Mouse (Mus musculus): ENCODE measurements around the gene Ppfia4. TPM values are rescaled to one million over a fixed set of nuclear protein-coding genes. Genes with fewer than 3 reads are reported as not detected.
"Not testable (repeated sequence)": the region's sequence is repeated elsewhere in the genome, so short reads cannot be mapped to it uniquely, and the experiment has no call there.

Gene Ppfia4
- total and polyA plus RNA-seq, 3 experiments, result 0.80 to 4.9 (median 0.94) TPM

GRCm38 (mm10) chr1:134272754-134273250 is 59.9 kb downstream of the Ppfia4 start:
- H3K4me3 ChIP-seq, result no peak overlapping the region
- no peak for DNase-seq
- H3K27me3 ChIP-seq (ENCODE audit: control insufficient read depth, insufficient read depth, low read length), result no peaks in the 10 kb centered on the region
- no peaks in the 10 kb centered on the region for H3K79me2 ChIP-seq (replicated peaks; ENCODE audit: control insufficient read depth, insufficient read depth, low read length)
- no peaks in the 10 kb centered on the region for H3K36me3 ChIP-seq (ENCODE audit: control insufficient read depth, insufficient read depth, low read length)
- no peak overlapping the region for H3K9ac ChIP-seq (ENCODE audit: low read depth, low read length)
- 0 out of 2 replicates have a peak, but pooled peaks cover 1% of the 10 kb centered on the region for H3K4me1 ChIP-seq (ENCODE audit: control insufficient read depth, insufficient read depth, low read length)
- no peak overlapping the region for H3K27ac ChIP-seq
- no peak for TF ChIP-seq EP300 (IDR thresholded peaks at IDR 0.05; ENCODE audit: insufficient read depth, low read depth, low read length)
- no peak for TF ChIP-seq CTCF (IDR thresholded peaks at IDR 0.05)
- no peak for TF ChIP-seq POLR2A (IDR thresholded peaks at IDR 0.05; ENCODE audit: insufficient read depth, low read depth, low read length)
- intact Hi-C loops (cut with DNase I), result no loop called here
- WGBS, result 79% methylated on average over 5 of the region's 5 CpGs

DNA sequence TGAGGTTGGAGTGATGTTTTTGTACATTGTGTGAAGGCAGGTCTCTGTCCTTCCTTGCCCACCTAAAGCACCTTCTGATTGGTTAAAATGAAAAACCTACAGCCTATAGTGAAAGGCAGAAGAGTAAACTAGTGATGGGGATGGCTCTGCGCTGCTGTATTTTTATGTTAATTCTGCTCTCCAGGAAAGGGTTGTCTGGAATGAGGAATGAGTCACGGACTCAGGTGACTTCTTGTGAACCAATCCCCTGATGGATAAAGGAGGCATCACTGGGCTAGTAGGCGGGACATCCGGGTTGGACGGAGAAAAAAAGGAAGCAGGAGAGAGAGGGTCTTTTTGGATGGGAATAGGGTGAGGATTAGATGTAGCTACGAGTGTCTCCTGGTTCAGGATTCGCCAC is 62.7 kb downstream of the Ppfia4 start:
- no peak for DNase-seq
- Histone ChIP-seq H3K27me3 (ENCODE audit: control insufficient read depth, insufficient read depth, low read length) (no peaks in the 10 kb centered on the region), H3K79me2 (replicated peaks; ENCODE audit: control insufficient read depth, insufficient read depth, low read length) (no peaks in the 10 kb centered on the region), H3K36me3 (ENCODE audit: control insufficient read depth, insufficient read depth, low read length) (no peaks in the 10 kb centered on the region), H3K4me1 (ENCODE audit: control insufficient read depth, insufficient read depth, low read length) (no peaks in the 10 kb centered on the region), H3K4me3 (no peak overlapping the region), H3K27ac (no peak overlapping the region), H3K9ac (ENCODE audit: low read depth, low read length) (no peak overlapping the region)
- TF ChIP-seq POLR2A (IDR thresholded peaks at IDR 0.05; ENCODE audit: insufficient read depth, low read depth, low read length) (no peak), CTCF (IDR thresholded peaks at IDR 0.05) (no peak), EP300 (IDR thresholded peaks at IDR 0.05; ENCODE audit: insufficient read depth, low read depth, low read length) (no peak)
- intact Hi-C loops (cut with DNase I), result no loop called here
- 72% methylated on average over 7 of the region's 7 CpGs for WGBS

DNA sequence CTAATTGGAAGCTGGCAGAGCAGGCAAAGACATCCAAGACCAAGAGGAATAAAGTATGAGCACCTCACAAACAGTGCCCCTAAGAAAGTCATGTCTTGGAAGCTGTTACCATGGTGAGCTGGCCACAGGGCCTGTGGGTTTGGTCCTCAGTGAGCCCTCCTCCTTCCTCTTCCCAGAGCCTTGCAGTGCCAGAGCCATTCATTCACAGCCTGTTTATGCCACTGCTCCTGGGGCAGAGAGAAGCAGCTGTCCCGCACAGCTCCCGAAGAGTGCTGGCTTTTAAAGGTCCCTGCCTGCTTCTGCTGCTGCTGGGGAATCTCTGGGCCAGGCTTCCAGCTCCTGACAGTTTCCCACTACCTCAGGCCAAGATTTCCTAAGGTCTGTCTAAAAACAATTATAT is 66.9 kb downstream of the Ppfia4 start:
- WGBS, result 57% methylated on average over 2 of the region's 2 CpGs

GRCm38 (mm10) chr1:134264341-134264740 is 68.4 kb downstream of the Ppfia4 start:
- intact Hi-C loops (cut with DNase I), result no loop called here
- Histone ChIP-seq H3K36me3 (ENCODE audit: control insufficient read depth, insufficient read depth, low read length) (no peaks in the 10 kb centered on the region), H3K27me3 (ENCODE audit: control insufficient read depth, insufficient read depth, low read length) (no peaks in the 10 kb centered on the region), H3K9ac (ENCODE audit: low read depth, low read length) (no peak overlapping the region), H3K27ac (no peak overlapping the region), H3K4me1 (ENCODE audit: control insufficient read depth, insufficient read depth, low read length) (no peaks in the 10 kb centered on the region), H3K79me2 (replicated peaks; ENCODE audit: control insufficient read depth, insufficient read depth, low read length) (no peaks in the 10 kb centered on the region), H3K4me3 (no peak overlapping the region)
- WGBS, result 87% methylated on average over 6 of the region's 6 CpGs
- TF ChIP-seq CTCF (IDR thresholded peaks at IDR 0.05) (no peak), EP300 (IDR thresholded peaks at IDR 0.05; ENCODE audit: insufficient read depth, low read depth, low read length) (no peak), POLR2A (IDR thresholded peaks at IDR 0.05; ENCODE audit: insufficient read depth, low read depth, low read length) (no peak)
- DNase-seq, result no peak

More for the DNA sequence above, 66.9 kb downstream of the Ppfia4 start:
- Histone ChIP-seq H3K4me3 (no peak overlapping the region), H3K27ac (no peak overlapping the region), H3K27me3 (ENCODE audit: control insufficient read depth, insufficient read depth, low read length) (no peaks in the 10 kb centered on the region), H3K4me1 (ENCODE audit: control insufficient read depth, insufficient read depth, low read length) (no peaks in the 10 kb centered on the region), H3K9ac (ENCODE audit: low read depth, low read length) (no peak overlapping the region), H3K36me3 (ENCODE audit: control insufficient read depth, insufficient read depth, low read length) (no peaks in the 10 kb centered on the region), H3K79me2 (replicated peaks; ENCODE audit: control insufficient read depth, insufficient read depth, low read length) (no peaks in the 10 kb centered on the region)
- DNase-seq, result no peak
- intact Hi-C loops (cut with DNase I), result no loop called here
- no peak for TF ChIP-seq CTCF (IDR thresholded peaks at IDR 0.05)
- TF ChIP-seq EP300 (IDR thresholded peaks at IDR 0.05; ENCODE audit: insufficient read depth, low read depth, low read length), result no peak
- TF ChIP-seq POLR2A (IDR thresholded peaks at IDR 0.05; ENCODE audit: insufficient read depth, low read depth, low read length), result no peak

DNA sequence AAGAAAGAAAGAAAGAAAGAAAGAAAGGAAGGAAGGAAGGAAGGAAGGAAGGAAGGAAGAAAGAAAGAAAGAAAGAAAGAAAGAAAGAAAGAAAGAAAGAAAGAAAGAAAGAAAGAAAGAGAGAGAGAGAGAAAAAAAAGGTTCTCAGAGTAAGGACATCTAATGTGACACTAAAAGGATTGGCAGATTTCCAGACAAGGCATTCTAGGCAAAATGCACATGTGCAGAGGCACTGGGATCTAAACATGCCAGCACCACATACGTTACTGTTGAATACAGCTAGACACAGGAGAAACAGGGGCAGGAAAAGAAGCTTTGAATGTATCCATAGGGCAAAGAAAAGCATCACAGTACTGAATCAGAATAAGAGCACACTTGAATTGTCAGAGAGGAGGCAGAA is 83.0 kb downstream of the Ppfia4 start:
- H3K4me1 ChIP-seq (ENCODE audit: control insufficient read depth, insufficient read depth, low read length); intact Hi-C loops (cut with DNase I): not testable (repeated sequence)

More for the DNA sequence above, 83.0 kb downstream of the Ppfia4 start:
- WGBS, result 86% methylated on average over 1 of the region's 1 CpGs
- not testable (repeated sequence) for H3K36me3 ChIP-seq (ENCODE audit: control insufficient read depth, insufficient read depth, low read length); H3K9ac ChIP-seq (ENCODE audit: low read depth, low read length); H3K27me3 ChIP-seq (ENCODE audit: control insufficient read depth, insufficient read depth, low read length); H3K27ac ChIP-seq; H3K79me2 ChIP-seq (replicated peaks; ENCODE audit: control insufficient read depth, insufficient read depth, low read length); H3K4me3 ChIP-seq; DNase-seq

Other genes with a start within 250 kb of the Ppfia4 start
- gene Chit1, start 221.7 kb downstream of the Ppfia4 start, total RNA-seq (2021), result not detected
- gene Chit1, start 221.7 kb downstream of the Ppfia4 start, polyA plus RNA-seq (2012; rRNA removed), result 0.16 TPM in 1 of 2 replicates, not detected in the other
- gene Chil1, start 150.8 kb downstream of the Ppfia4 start, total RNA-seq (2021), result under 1 TPM; 0.94 to 0.96 TPM
- gene Chil1, start 150.8 kb downstream of the Ppfia4 start, polyA plus RNA-seq (2012; rRNA removed), result 1.7 and 2.7 TPM in 2 replicates
- gene Mybph, start 139.5 kb downstream of the Ppfia4 start, total RNA-seq (2021), result not detected
- 0.16 and 0.18 TPM in 2 replicates for gene Mybph, start 139.5 kb downstream of the Ppfia4 start, polyA plus RNA-seq (2012; rRNA removed)
- gene Adora1, start 97.5 kb downstream of the Ppfia4 start, total RNA-seq (2021), result 10 to 100 TPM in 1 of 2 experiments, 1 to 10 TPM in 1; 9.6 to 15.0 TPM
- 18.6 and 19.4 TPM in 2 replicates for gene Adora1, start 97.5 kb downstream of the Ppfia4 start, polyA plus RNA-seq (2012; rRNA removed)
- not detected for gene Myog, start 42.9 kb downstream of the Ppfia4 start, total RNA-seq (2021)
- not detected in 2 replicates for gene Myog, start 42.9 kb downstream of the Ppfia4 start, polyA plus RNA-seq (2012; rRNA removed)
- 10 to 100 TPM; 17.8 to 18.7 TPM for gene Tmem183a, start 29.1 kb upstream of the Ppfia4 start, total RNA-seq (2021)
- gene Tmem183a, start 29.1 kb upstream of the Ppfia4 start, polyA plus RNA-seq (2012; rRNA removed), result 22.9 and 45.8 TPM in 2 replicates
- gene 4933406M09Rik, start 53.0 kb upstream of the Ppfia4 start, total RNA-seq (2021), result not detected
- gene 4933406M09Rik, start 53.0 kb upstream of the Ppfia4 start, polyA plus RNA-seq (2012; rRNA removed), result not detected in 2 replicates
- 10 to 100 TPM; 21.0 to 24.1 TPM for gene Cyb5r1, start 72.6 kb upstream of the Ppfia4 start, total RNA-seq (2021)
- 41.8 and 42.8 TPM in 2 replicates for gene Cyb5r1, start 72.6 kb upstream of the Ppfia4 start, polyA plus RNA-seq (2012; rRNA removed)
- 100 to 1,000 TPM; 140 TPM for gene Adipor1, start 82.5 kb upstream of the Ppfia4 start, total RNA-seq (2021)
- gene Adipor1, start 82.5 kb upstream of the Ppfia4 start, polyA plus RNA-seq (2012; rRNA removed), result 148 and 177 TPM in 2 replicates
- 10 to 100 TPM; 20.2 to 21.8 TPM for gene Klhl12, start 122.6 kb upstream of the Ppfia4 start, total RNA-seq (2021)
- 9.3 and 15.7 TPM in 2 replicates for gene Klhl12, start 122.6 kb upstream of the Ppfia4 start, polyA plus RNA-seq (2012; rRNA removed)
- gene Rabif, start 161.7 kb upstream of the Ppfia4 start, total RNA-seq (2021), result 1 to 10 TPM; 8.6 to 9.1 TPM
- gene Rabif, start 161.7 kb upstream of the Ppfia4 start, polyA plus RNA-seq (2012; rRNA removed), result 9.1 and 14.9 TPM in 2 replicates
- gene Mgat4e, start 216.8 kb upstream of the Ppfia4 start, total RNA-seq (2021), result not detected
- 0.20 TPM in 1 of 2 replicates, not detected in the other for gene Mgat4e, start 216.8 kb upstream of the Ppfia4 start, polyA plus RNA-seq (2012; rRNA removed)
- 10 to 100 TPM; 11.6 to 13.2 TPM for gene Kdm5b, start 227.2 kb upstream of the Ppfia4 start, total RNA-seq (2021)
- 3.3 and 7.0 TPM in 2 replicates for gene Kdm5b, start 227.2 kb upstream of the Ppfia4 start, polyA plus RNA-seq (2012; rRNA removed)